Mouse (Mus musculus): ENCODE measurements at regions not wholly inside any gene's neighbourhood (a gene's known extent, or its start where the extent isn't known, plus 50 kb on each side); places are given as distances from the start of the nearest gene placed in this dataset.

DNA sequence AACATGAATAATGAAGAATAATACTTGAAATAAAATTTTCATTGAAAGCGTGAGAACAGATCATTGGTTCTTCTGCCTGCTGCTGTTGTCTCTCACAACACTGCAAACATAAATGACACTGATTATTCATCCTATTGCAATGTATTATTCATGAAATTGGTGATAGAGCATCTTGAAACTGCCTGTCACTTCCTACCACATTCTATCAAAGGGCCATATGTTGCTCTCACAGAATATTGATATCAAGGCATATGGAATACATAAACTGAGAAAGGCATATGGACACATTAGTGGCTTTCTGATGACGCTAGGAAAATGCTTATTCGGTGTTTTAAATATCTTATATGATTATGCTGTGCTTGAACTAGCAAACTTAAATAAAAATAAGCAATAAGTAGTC is 371.6 kb downstream of the Cdh19 start:
- H3K9ac ChIP-seq (replicated peaks; ENCODE audit: low read depth, low read length): no peak overlapping the region
- H3K36me3 ChIP-seq (ENCODE audit: control insufficient read depth, insufficient read depth, low read length): no peaks in the 10 kb centered on the region
- no peaks in the 10 kb centered on the region for H3K9me3 ChIP-seq (ENCODE audit: control insufficient read depth, low read length)
- H3K4me1 ChIP-seq (ENCODE audit: control insufficient read depth, insufficient read depth, low read length): no peaks in the 10 kb centered on the region
- WGBS: 78% methylated on average over 3 of the region's 3 CpGs
- no peak overlapping the region for H3K4me3 ChIP-seq (ENCODE audit: low read depth, low read length)
- no peak overlapping the region for H3K27ac ChIP-seq (ENCODE audit: low read depth, low read length)
- H3K27me3 ChIP-seq (ENCODE audit: control insufficient read depth, insufficient read depth, low read length): no peaks in the 10 kb centered on the region
- ATAC-seq (ENCODE audit: low read depth): peak; percentile 9; the same call in 1 of the 2 replicates
- no peak overlapping the region for H3K4me2 ChIP-seq (ENCODE audit: low read depth, low read length)

DNA sequence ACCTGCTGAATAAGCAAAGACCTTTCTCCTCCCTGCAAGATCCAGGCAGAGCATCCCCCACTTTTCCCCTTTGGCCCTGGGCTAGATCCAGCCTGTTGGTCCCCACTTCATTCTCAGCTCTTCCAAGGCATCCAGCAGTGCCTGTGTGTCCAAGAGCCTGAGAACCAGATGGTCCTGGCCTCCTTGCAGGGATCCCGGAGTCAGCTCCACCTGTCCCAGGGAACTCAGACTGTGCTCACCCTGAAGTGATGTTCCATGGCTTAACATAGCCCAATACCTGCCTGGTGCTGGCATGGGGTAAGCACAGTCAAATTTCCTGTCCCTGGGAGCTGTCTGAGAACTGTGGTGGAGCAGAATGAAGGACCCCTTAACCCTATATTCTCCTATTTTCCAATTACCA is 396.1 kb downstream of the Cdh19 start:
- H3K4me1 ChIP-seq (ENCODE audit: control insufficient read depth, insufficient read depth, low read length): no peaks in the 10 kb centered on the region
- no peak overlapping the region for H3K4me2 ChIP-seq (ENCODE audit: low read depth, low read length)
- no peaks in the 10 kb centered on the region for H3K27me3 ChIP-seq (ENCODE audit: control insufficient read depth, insufficient read depth, low read length)
- no peaks in the 10 kb centered on the region for H3K36me3 ChIP-seq (ENCODE audit: control insufficient read depth, insufficient read depth, low read length)
- H3K4me3 ChIP-seq (ENCODE audit: low read depth, low read length): no peak overlapping the region
- H3K9ac ChIP-seq (replicated peaks; ENCODE audit: low read depth, low read length): no peak overlapping the region
- ATAC-seq (ENCODE audit: low read depth): no peak
- WGBS: 100% methylated on average over 1 of the region's 1 CpGs
- no peaks in the 10 kb centered on the region for H3K9me3 ChIP-seq (ENCODE audit: control insufficient read depth, low read length)
- H3K27ac ChIP-seq (ENCODE audit: low read depth, low read length): no peak overlapping the region

Data from neural tube, embryonic 14.5 days (tissue).